Mouse (Mus musculus) ES-Bruce4 (cell line): ENCODE results near the gene Lingo4. TPM values are rescaled to one million over a fixed set of nuclear protein-coding genes. Genes with fewer than 3 reads are reported as not detected.

Experiments used
- H3K27ac ChIP-seq: 2 replicates; pipeline ENCODE4 v1.5.1; 2012; ENCODE audit warnings: low read length, inconsistent platforms; ENCODE audit not compliant: insufficient read depth
- H3K27me3 ChIP-seq: 2 replicates; pipeline ENCODE4 v1.6.1; 2012; ENCODE audit warnings: mild to moderate bottlenecking, low read length, inconsistent platforms; ENCODE audit not compliant: control insufficient read depth, poor library complexity, insufficient read depth, severe bottlenecking
- H3K36me3 ChIP-seq: 2 replicates; pipeline ENCODE4 v1.6.1; 2012; ENCODE audit warnings: inconsistent platforms, mild to moderate bottlenecking, low read length, moderate library complexity; ENCODE audit not compliant: control insufficient read depth, poor library complexity, insufficient read depth, severe bottlenecking
- H3K4me1 ChIP-seq: one replicate; pipeline ENCODE4 v1.8.1; 2011; ENCODE audit warnings: low read length; ENCODE audit not compliant: control insufficient read depth, insufficient read depth
- H3K4me3 ChIP-seq: 2 replicates; pipeline ENCODE4 v1.5.1; 2011; ENCODE audit warnings: low read depth, mild to moderate bottlenecking, low read length
- H3K9ac ChIP-seq: 2 replicates; pipeline ENCODE4 v1.6.1; 2012; ENCODE audit warnings: low read depth, mild to moderate bottlenecking, inconsistent platforms; ENCODE audit not compliant: poor library complexity, severe bottlenecking
- H3K9me3 ChIP-seq: replicated peaks from 2 replicates; pipeline ENCODE4 v1.6.1; 2012; ENCODE audit warnings: mild to moderate bottlenecking, low read length, inconsistent platforms; ENCODE audit not compliant: control insufficient read depth, poor library complexity, insufficient read depth, severe bottlenecking
- CTCF ChIP-seq: IDR thresholded peaks from one replicate; pipeline ENCODE4 v1.8.1; 2011; ENCODE audit warnings: low read depth, low read length
- EP300 ChIP-seq: IDR thresholded peaks from 2 replicates; pipeline ENCODE4 v1.6.1; 2011; ENCODE audit warnings: low read depth, low read length; ENCODE audit not compliant: insufficient read depth
- POLR2A ChIP-seq: IDR thresholded peaks from one replicate; pipeline ENCODE4 v1.8.1; 2011; ENCODE audit warnings: low read length; ENCODE audit not compliant: insufficient read depth
- polyA plus RNA-seq: library from polyadenylated mRNA; stranded (reverse); fragments of >200 nt; gene quantifications from 2 replicates; pipeline ENCODE4 v1.2.4, GENCODE M21; 2011; ENCODE audit warnings: low read depth; ENCODE audit not compliant: missing spikeins, insufficient read depth, insufficient read length

Lingo4 gene
- polyA plus RNA-seq, 1 experiment, result 0.33 TPM

DNA sequence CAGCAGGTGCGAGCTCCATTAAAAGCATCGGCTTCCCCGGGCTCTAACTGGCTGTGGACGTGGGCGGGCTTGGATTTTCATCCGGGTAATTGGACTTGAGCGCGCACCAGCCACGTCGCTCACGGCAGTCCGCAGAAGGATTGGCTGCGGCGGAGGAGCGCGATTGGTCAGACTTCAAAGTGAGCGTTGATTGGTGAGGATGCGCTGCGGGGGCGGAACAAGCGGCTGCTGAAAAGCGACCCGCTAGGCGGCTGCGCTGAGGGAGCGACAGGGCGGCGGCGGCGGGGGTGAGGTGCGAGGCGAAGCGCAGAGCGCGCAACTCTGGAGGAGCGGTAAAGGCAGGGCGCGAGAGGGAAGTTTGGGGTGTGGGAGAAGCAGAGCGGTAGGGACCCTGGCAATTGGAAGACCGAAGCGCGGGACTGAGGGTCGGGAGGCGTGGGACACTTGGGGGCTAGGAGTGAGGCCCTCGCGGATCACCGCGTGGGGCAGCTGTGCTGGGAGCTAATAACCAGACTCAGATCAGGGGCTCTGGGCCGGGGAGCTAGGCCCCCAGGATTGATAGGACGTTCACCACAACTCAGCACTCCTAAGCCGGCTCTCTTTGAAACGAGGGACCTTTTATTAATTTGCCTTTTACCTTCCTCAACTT is 14.8 kb downstream of the Lingo4 start, which contains the start of gene Tdrkh:
Tdrkh (plus strand) TSS at position 243 of the 649 bp plus-strand sequence.
- H3K4me3 ChIP-seq, result peak within 1 kb of the TSS; percentile 48
- H3K4me1 ChIP-seq, result no peaks in the 10 kb centered on the region
- H3K36me3 ChIP-seq, result no peaks in the 10 kb centered on the region
- no peak within 1 kb of the TSS for H3K9ac ChIP-seq
- TF ChIP-seq CTCF, result no peak
- no peak for TF ChIP-seq POLR2A
- TF ChIP-seq EP300, result no peak
- H3K9me3 ChIP-seq, result peaks cover 7% of the 10 kb centered on the region; the same call in 1 of the 2 replicates
- no peak within 1 kb of the TSS for H3K27ac ChIP-seq
- H3K27me3 ChIP-seq, result peaks cover 2% of the 10 kb centered on the region

DNA sequence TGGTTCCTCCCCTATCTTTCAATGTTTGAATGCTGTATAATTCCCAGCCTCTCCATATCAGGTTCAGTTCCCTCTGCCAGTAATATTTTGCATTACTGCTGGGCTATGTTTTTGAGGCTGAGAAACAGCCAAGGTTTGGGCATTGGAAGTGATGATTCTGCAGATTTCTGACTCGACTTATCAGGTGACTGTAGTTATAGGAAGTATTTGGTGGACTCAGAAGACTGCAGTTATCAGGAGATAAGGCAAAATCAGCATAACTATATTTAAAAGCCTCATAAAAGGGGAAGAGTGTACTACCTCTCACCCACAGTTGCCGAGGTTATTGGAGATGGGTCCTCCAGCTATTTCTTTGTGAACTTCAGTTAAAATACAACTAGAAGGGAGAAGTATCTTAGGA is 32.7 kb downstream of the Lingo4 start:
- H3K9ac ChIP-seq, result no peak overlapping the region
- TF ChIP-seq CTCF (no peak), EP300 (no peak), POLR2A (no peak)
- H3K9me3 ChIP-seq, result no peaks in the 10 kb centered on the region
- no peak overlapping the region for H3K4me3 ChIP-seq
- no peaks in the 10 kb centered on the region for H3K36me3 ChIP-seq
- no peaks in the 10 kb centered on the region; the same call in 1 of the 2 replicates for H3K27me3 ChIP-seq
- no peak overlapping the region for H3K27ac ChIP-seq
- H3K4me1 ChIP-seq, result no peaks in the 10 kb centered on the region

DNA sequence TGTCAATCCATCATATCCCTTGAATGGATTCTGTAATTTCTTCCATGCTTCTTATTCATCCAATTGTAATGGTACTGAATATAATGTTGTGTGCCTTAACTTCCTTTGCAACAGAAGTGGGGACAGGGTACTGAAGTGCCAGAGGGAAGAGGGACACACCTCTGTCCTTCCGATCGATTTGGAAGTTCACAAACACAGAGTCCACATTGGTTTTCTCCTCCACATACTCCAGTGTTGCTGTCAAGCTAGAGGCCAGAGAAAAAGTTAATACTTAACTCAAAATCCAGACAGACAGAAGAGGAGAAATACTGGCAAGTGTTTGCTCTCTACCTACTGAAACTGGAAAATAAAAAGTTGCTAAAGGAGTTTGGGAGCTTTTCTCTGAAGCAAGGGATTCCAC is 36.0 kb downstream of the Lingo4 start:
- H3K9me3 ChIP-seq, result no peaks in the 10 kb centered on the region
- H3K4me1 ChIP-seq, result no peaks in the 10 kb centered on the region
- no peak overlapping the region for H3K4me3 ChIP-seq
- no peak overlapping the region for H3K27ac ChIP-seq
- H3K27me3 ChIP-seq, result no peaks in the 10 kb centered on the region; the same call in 1 of the 2 replicates
- no peak overlapping the region for H3K9ac ChIP-seq
- no peak for TF ChIP-seq EP300
- TF ChIP-seq POLR2A, result no peak
- no peak for TF ChIP-seq CTCF
- no peaks in the 10 kb centered on the region for H3K36me3 ChIP-seq

DNA sequence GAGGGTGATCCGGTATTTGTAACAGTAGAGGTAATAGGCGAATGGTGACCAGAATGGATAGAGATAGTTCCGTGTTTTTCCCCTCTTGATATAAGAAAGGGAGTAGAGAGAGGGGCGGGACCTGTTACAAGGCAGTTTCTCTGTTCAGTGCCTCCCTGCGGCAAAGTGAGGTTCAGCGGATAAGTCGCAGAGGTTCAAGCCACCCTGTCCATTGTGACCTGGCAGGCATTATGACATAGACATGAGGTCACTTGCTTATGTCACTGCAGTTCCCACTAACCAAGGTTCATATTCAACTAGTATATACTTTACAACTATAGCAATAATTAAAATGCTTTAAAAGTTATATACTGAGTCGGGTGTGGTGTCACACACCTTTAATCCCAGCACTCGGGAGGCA is 38.1 kb downstream of the Lingo4 start:
- peaks cover 1% of the 10 kb centered on the region; the same call in 1 of the 2 replicates for H3K27me3 ChIP-seq
- H3K36me3 ChIP-seq, result no peaks in the 10 kb centered on the region
- H3K9ac ChIP-seq, result no peak overlapping the region
- H3K9me3 ChIP-seq, result no peaks in the 10 kb centered on the region
- no peak for TF ChIP-seq CTCF
- TF ChIP-seq EP300, result no peak
- no peak for TF ChIP-seq POLR2A
- no peak overlapping the region for H3K27ac ChIP-seq
- H3K4me1 ChIP-seq, result no peaks in the 10 kb centered on the region
- H3K4me3 ChIP-seq, result no peak overlapping the region

DNA sequence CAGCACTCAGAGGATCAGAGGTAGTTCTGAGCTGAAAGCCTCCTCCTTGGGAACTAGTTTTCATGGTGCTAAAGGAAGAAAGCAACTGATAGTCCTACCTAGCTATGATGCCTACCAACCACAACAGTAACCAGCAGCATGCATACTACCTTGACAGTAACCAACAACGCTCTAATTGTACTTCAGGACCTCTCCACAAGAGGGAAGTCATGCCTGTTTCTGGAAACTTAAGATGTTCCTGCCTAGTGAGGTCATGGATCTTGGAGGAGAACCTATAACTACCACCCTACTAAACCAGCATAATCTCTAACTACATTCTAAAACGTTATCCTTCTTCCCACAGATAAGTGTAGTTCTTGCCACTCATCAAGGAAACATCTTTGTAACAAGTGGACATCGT is 42.9 kb downstream of the Lingo4 start:
- Histone ChIP-seq H3K4me3 (no peak overlapping the region), H3K9ac (no peak overlapping the region), H3K27me3 (peaks cover 1% of the 10 kb centered on the region; the same call in 1 of the 2 replicates), H3K27ac (no peak overlapping the region), H3K9me3 (no peaks in the 10 kb centered on the region), H3K36me3 (peaks cover 7% of the 10 kb centered on the region; the same call in 1 of the 2 replicates), H3K4me1 (no peaks in the 10 kb centered on the region)
- TF ChIP-seq EP300 (no peak), CTCF (peak; percentile 6)

DNA sequence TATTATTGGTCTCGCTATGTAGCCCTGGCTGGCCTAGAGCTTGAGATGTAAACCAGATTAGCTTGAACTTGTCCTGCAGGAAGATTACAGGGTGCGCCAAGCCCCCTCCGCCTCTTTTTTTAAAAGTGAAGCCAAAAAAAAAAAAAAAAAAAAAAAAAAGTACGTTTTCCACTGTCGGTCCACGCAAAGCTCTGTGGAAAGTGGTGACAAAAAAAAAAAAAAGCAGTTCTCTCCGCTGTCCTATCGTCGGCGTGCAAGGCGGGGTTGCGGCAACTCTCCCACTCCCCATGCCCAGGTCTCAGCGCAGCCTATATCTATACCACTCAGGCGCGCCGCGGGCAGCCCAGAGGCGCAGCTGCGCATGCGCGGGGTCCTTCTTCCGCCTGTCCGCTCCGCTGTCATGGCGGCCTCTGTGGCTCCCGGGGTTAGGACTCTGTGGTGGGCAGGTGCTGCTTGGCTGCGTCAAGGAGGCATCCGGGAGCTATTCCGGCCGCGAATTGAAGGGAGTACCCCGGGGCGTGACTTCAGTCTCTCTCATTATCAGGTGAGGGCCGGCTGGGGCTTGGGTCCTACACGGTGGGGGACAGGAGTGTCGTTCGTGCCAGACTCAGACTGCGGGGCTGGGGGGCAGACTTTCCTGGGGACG is 44.8 kb downstream of the Lingo4 start, which contains the start of gene Mrpl9:
Mrpl9 (plus strand) TSS at position 368 of the 646 bp plus-strand sequence.
- H3K9me3 ChIP-seq, result no peaks in the 10 kb centered on the region
- peak; percentile 66 for TF ChIP-seq POLR2A
- TF ChIP-seq CTCF, result no peak
- no peak for TF ChIP-seq EP300
- H3K9ac ChIP-seq, result peak within 1 kb of the TSS; percentile 78
- H3K36me3 ChIP-seq, result peaks cover 20% of the 10 kb centered on the region
- no peaks in the 10 kb centered on the region for H3K4me1 ChIP-seq
- H3K27me3 ChIP-seq, result peaks cover 1% of the 10 kb centered on the region; the same call in 1 of the 2 replicates
- H3K27ac ChIP-seq, result no peak within 1 kb of the TSS
- H3K4me3 ChIP-seq, result peak within 1 kb of the TSS; percentile 93
